In genomic region chr3:94621740-94622507, GRCm38 (mm10) we compare ENCODE assay signal across 14 mouse cellular contexts. TPM values are rescaled to one million over a fixed set of nuclear protein-coding genes. Genes with fewer than 3 reads are reported as not detected.
A peak's percentile ranks its signal among the peaks of the same experiment; 100 is the strongest.
DNase-seq lines count a peak whose midpoint lies in the region; ATAC-seq and TF ChIP-seq lines count a peak whose summit lies in the region.
"Had no signal": no experiment of that assay in that cellular context is flagged by ENCODE, and none has a peak within 500 bp of the region (broad histone marks: within the 10 kb centered on the region; RNA-seq: fewer than 3 reads in every experiment).

No protein-coding gene starts in this region.

- peak overlapping the region; percentile 15 for H3K4me2 ChIP-seq in liver, embryonic 11.5 days
- H3K4me2 ChIP-seq: embryonic facial prominence, embryonic 13.5 days had no signal

- no peak for ATAC-seq in erythroblast, adult 5-6 weeks (replicated peaks; ENCODE audit: low FRiP score, poor library complexity, severe bottlenecking)
- ATAC-seq in liver, embryonic 11.5 days (replicated peaks; ENCODE audit: low FRiP score), result peak; percentile 83

- H3K27ac ChIP-seq in liver, embryonic 11.5 days (ENCODE audit: low read depth, low read length), result peak overlapping the region; percentile 70
- H3K27ac ChIP-seq in cerebellum, adult 2 months (ENCODE audit: insufficient read depth, low read length), result no peak overlapping the region
- H3K27ac ChIP-seq: embryonic facial prominence, embryonic 13.5 days had no signal

- no peaks in the 10 kb centered on the region for H3K27me3 ChIP-seq in erythroblast, embryonic 14.5 days (ENCODE audit: control insufficient read depth)
- H3K27me3 ChIP-seq in liver, embryonic 11.5 days (replicated peaks; ENCODE audit: control insufficient read depth, insufficient read depth, low read length), result no peaks in the 10 kb centered on the region
- no peaks in the 10 kb centered on the region for H3K27me3 ChIP-seq in cerebellum, adult 2 months (ENCODE audit: control insufficient read depth, insufficient read depth, low read length)
- H3K27me3 ChIP-seq: embryonic facial prominence, embryonic 13.5 days had no signal

- DNase-seq in heart, adult 9 months (ENCODE audit: low spot score in 2 of 2), result peak; percentile 38 to 47
- DNase-seq in liver, embryonic 11.5 days (ENCODE audit: low spot score), result no peak
- peak; percentile 76 for DNase-seq in lung, postnatal 36 days
- DNase-seq in cerebellum, adult 2 months, result no peak
- DNase-seq in thymus, adult 18-20 months, result no peak
- no peak for DNase-seq in frontal cortex, postnatal 10 days (ENCODE audit: low spot score in 2 of 2)
- DNase-seq: B cell, adult 2 months; kidney, adult 18-20 months had no signal

- 79% methylated on average over 11 of the region's 11 CpGs for WGBS in liver, embryonic 11.5 days
- 64% methylated on average over 11 of the region's 11 CpGs for WGBS in cerebellum, adult 2 months

- no peak for TF ChIP-seq POLR2A in cerebellum, adult 2 months (IDR thresholded peaks at IDR 0.05; ENCODE audit: borderline replicate concordance, insufficient read depth, low read length)

- no peak for TF ChIP-seq CTCF in cerebellum, adult 2 months (IDR thresholded peaks at IDR 0.05; ENCODE audit: borderline replicate concordance, insufficient read depth, low read depth, low read length)

- H3K4me3 ChIP-seq in erythroblast, embryonic 14.5 days (replicated peaks), result peak overlapping the region; percentile 6
- no peak overlapping the region for H3K4me3 ChIP-seq in liver, embryonic 11.5 days (ENCODE audit: low read depth, low read length)
- H3K4me3 ChIP-seq in cerebellum, adult 2 months (replicated peaks; ENCODE audit: insufficient read depth, low read depth, low read length), result no peak overlapping the region
- H3K4me3 ChIP-seq: embryonic facial prominence, embryonic 13.5 days had no signal

- peaks cover 30% of the 10 kb centered on the region for H3K4me1 ChIP-seq in erythroblast, embryonic 14.5 days (ENCODE audit: control insufficient read depth)
- H3K4me1 ChIP-seq in liver, embryonic 11.5 days (replicated peaks; ENCODE audit: control insufficient read depth, insufficient read depth, low read length), result peaks cover 16% of the 10 kb centered on the region
- H3K4me1 ChIP-seq in cerebellum, adult 2 months (ENCODE audit: control insufficient read depth, insufficient read depth, low read length), result no peaks in the 10 kb centered on the region
- H3K4me1 ChIP-seq: embryonic facial prominence, embryonic 13.5 days had no signal

- peaks cover 39% of the 10 kb centered on the region for H3K36me3 ChIP-seq in erythroblast, embryonic 14.5 days (ENCODE audit: control insufficient read depth)
- no peaks in the 10 kb centered on the region for H3K36me3 ChIP-seq in liver, embryonic 11.5 days (ENCODE audit: control insufficient read depth, insufficient read depth, low read length)

- H3K9ac ChIP-seq in liver, embryonic 11.5 days (ENCODE audit: low read depth, low read length), result no peak overlapping the region
- H3K9ac ChIP-seq: embryonic facial prominence, embryonic 13.5 days had no signal

- no peaks in the 10 kb centered on the region for H3K9me3 ChIP-seq in erythroblast, embryonic 14.5 days (ENCODE audit: control insufficient read depth, low read length)
- H3K9me3 ChIP-seq in liver, embryonic 11.5 days (ENCODE audit: control insufficient read depth, low read length), result no peaks in the 10 kb centered on the region
- H3K9me3 ChIP-seq: embryonic facial prominence, embryonic 13.5 days had no signal

RNA-seq across cellular contexts. Expression of gene Gm10972, which starts 21.0 kb away (rescaled TPM):
- polyA plus RNA-seq in erythroblast, embryonic 14.5 days (2012), result not detected in 2 replicates
- total RNA-seq in erythroblast, adult 5-6 weeks (2015; ENCODE audit: low replicate concordance), result not detected in 2 replicates
- not detected in 2 replicates for total RNA-seq in erythroblast, adult 5-6 weeks (2017; ENCODE audit: low replicate concordance)
- polyA plus RNA-seq in liver, embryonic 11.5 days (2014; fragmentation: Nextera tagmentation; extraction: Ambion mirVana), result not detected in 2 replicates
- not detected in 2 replicates for polyA plus RNA-seq in cerebellum, adult 2 months (2012; rRNA removed)
- total RNA-seq: gastrocnemius, postnatal 4 days; left cerebral cortex, postnatal 14 days had no signal
- polyA plus RNA-seq: embryonic facial prominence, embryonic 13.5 days; testis, adult 2 months had no signal

RNA-seq across cellular contexts. Expression of gene Tuft1, which starts 36.7 kb away (rescaled TPM):
- polyA plus RNA-seq in erythroblast, embryonic 14.5 days (2012), result 0.30 and 0.68 TPM in 2 replicates
- total RNA-seq in erythroblast, adult 5-6 weeks (2015; ENCODE audit: low replicate concordance), result 0.77 and 2.5 TPM in 2 replicates
- total RNA-seq in erythroblast, adult 5-6 weeks (2017; ENCODE audit: low replicate concordance), result 4.5 and 10.5 TPM in 2 replicates
- 7.7 and 8.8 TPM in 2 replicates for polyA plus RNA-seq in liver, embryonic 11.5 days (2014; fragmentation: Nextera tagmentation; extraction: Ambion mirVana)
- polyA plus RNA-seq in cerebellum, adult 2 months (2012; rRNA removed), result 7.0 and 7.4 TPM in 2 replicates

RNA-seq across cellular contexts. Expression of gene Snx27, which starts 39.4 kb away (rescaled TPM):
- 0.17 and 0.20 TPM in 2 replicates for polyA plus RNA-seq in erythroblast, embryonic 14.5 days (2012)
- 6.7 and 9.8 TPM in 2 replicates for total RNA-seq in erythroblast, adult 5-6 weeks (2015; ENCODE audit: low replicate concordance)
- 13.0 and 13.8 TPM in 2 replicates for total RNA-seq in erythroblast, adult 5-6 weeks (2017; ENCODE audit: low replicate concordance)
- 24.4 and 24.7 TPM in 2 replicates for polyA plus RNA-seq in liver, embryonic 11.5 days (2014; fragmentation: Nextera tagmentation; extraction: Ambion mirVana)
- polyA plus RNA-seq in cerebellum, adult 2 months (2012; rRNA removed), result 55.9 and 58.6 TPM in 2 replicates

Comparison
In these comparisons a context has a peak if more than half of its experiments do, and no peak if none do; other contexts are left out.
1. DNase-seq: peak in heart, adult 9 months (2 of 2) and lung, postnatal 36 days (single experiment); none in liver, embryonic 11.5 days (single experiment), cerebellum, adult 2 months (0 of 2), thymus, adult 18-20 months (0 of 2) and frontal cortex, postnatal 10 days (0 of 2).
2. RNA of gene Snx27, which starts 39.4 kb away (polyA plus RNA-seq): 55.9 to 58.6 TPM in cerebellum, adult 2 months and 24.4 to 24.7 TPM in liver, embryonic 11.5 days; 0.17 to 0.20 TPM in erythroblast, embryonic 14.5 days; every median in the first group is over 10 times any median in the second.